In the genomic region with DNA sequence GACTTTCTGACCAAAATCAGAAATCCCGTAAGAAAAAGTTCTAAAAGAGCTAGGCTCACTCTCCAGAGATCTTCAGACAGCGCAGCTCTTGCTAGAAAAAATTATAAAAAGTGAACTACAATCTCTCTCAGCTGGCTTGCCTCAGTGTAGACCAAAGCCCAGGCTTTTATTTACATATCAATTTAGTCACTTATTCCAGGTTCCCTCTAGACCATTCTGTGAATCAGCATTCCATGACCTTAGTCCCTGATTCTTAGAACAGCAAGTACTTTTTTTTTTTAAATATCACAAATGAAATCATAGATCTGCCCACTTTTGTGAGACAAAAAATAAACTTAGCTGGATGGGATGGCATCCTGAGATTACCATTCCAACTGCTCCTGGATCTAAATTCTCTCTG, we compare ENCODE assay signal across 24 mouse cellular contexts.
"Had no signal": no experiment of that assay in that cellular context is flagged by ENCODE, and none has a peak within 500 bp of the region (broad histone marks: within the 10 kb centered on the region; RNA-seq: fewer than 3 reads in every experiment).

No protein-coding gene starts in this region.

- ATAC-seq: hindbrain, postnatal 0 days; intestine, embryonic 16.5 days; liver, embryonic 12.5 days had no signal

- H3K4me1 ChIP-seq: hindbrain, embryonic 13.5 days; hindbrain, embryonic 15.5 days; limb, embryonic 12.5 days; liver, embryonic 12.5 days had no signal

- H3K4me2 ChIP-seq: heart, embryonic 11.5 days; heart, embryonic 13.5 days; heart, embryonic 15.5 days; hindbrain, embryonic 13.5 days; hindbrain, embryonic 15.5 days; limb, embryonic 12.5 days; liver, embryonic 12.5 days had no signal

- H3K36me3 ChIP-seq: heart, embryonic 13.5 days; heart, embryonic 15.5 days; hindbrain, embryonic 13.5 days; hindbrain, embryonic 15.5 days; limb, embryonic 12.5 days; liver, embryonic 12.5 days had no signal

- H3K9me3 ChIP-seq: hindbrain, embryonic 15.5 days; limb, embryonic 12.5 days; liver, embryonic 12.5 days had no signal

- H3K27me3 ChIP-seq: heart, embryonic 13.5 days; heart, embryonic 15.5 days; hindbrain, embryonic 13.5 days; hindbrain, embryonic 15.5 days; limb, embryonic 12.5 days; liver, embryonic 12.5 days had no signal

- DNase-seq: gastrocnemius, postnatal 14 days; gastrocnemius, postnatal 36 days; heart, adult 2 months; heart, postnatal 14 days; heart, postnatal 36 days; kidney, adult 11 months; kidney, adult 8-10 months; kidney, postnatal 14 days; kidney, postnatal 36 days; layer of hippocampus, adult 9-11 months; layer of hippocampus, postnatal 36 days; left cerebral cortex, postnatal 4 days; liver had no signal

- H3K9ac ChIP-seq: heart, embryonic 13.5 days; heart, embryonic 15.5 days; hindbrain, embryonic 13.5 days; hindbrain, embryonic 15.5 days; limb, embryonic 12.5 days; liver, embryonic 12.5 days; liver, embryonic 14.5 days had no signal

- H3K27ac ChIP-seq: heart, adult 2 months; heart, embryonic 15.5 days; hindbrain, embryonic 13.5 days; hindbrain, embryonic 15.5 days; hindbrain, postnatal 0 days; kidney, postnatal 0 days; limb, embryonic 12.5 days; liver, embryonic 12.5 days; liver, embryonic 14.5 days had no signal

- H3K4me3 ChIP-seq: heart, adult 2 months; heart, embryonic 13.5 days; heart, embryonic 15.5 days; hindbrain, embryonic 13.5 days; hindbrain, embryonic 15.5 days; limb, embryonic 12.5 days; liver, embryonic 12.5 days had no signal
